Mouse (Mus musculus): ENCODE results near the gene Lcmt1.

DNA sequence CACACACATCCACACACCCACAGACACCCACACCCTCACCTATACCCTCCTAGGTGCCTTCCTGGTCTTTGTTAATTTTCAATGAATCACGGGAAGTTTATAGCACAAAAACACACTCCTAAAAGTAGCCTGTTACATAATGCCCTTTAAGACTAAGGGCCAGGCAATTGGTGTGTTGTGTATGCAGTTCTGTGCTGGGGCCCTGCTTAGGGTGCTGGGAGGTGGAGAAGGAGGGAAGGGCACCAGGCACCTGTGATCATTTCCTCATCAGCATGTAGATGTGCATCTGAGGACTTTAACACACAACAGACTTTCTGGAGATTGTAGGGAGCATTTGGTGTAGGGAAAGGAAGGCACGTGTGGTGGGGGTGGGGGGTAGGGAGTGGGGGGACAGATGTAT is 79.2 kb downstream of the Lcmt1 start:
- TF ChIP-seq ZNF384 (IDR thresholded peaks at IDR 0.05; ENCODE audit: low read depth, low read length) (no peak), SMC3 (IDR thresholded peaks at IDR 0.05; ENCODE audit: low read depth, low read length) (no peak), CTCF (conservative IDR thresholded peaks at IDR 0.05 in 1 of 2, IDR thresholded peaks at IDR 0.05 in 1 of 2; ENCODE audit: low read depth in 2 of 2, low read length in 2 of 2) (no peak), PAX5 (IDR thresholded peaks at IDR 0.05; ENCODE audit: low read length) (no peak), USF2 (conservative IDR thresholded peaks at IDR 0.05; ENCODE audit: low read depth, low read length) (no peak), ETS1 (conservative IDR thresholded peaks at IDR 0.05; ENCODE audit: low read depth, low read length) (no peak), BHLHE40 (IDR thresholded peaks at IDR 0.05; ENCODE audit: low read depth, low read length) (no peak), POLR2A (IDR thresholded peaks at IDR 0.05; ENCODE audit: low read depth, low read length) (no peak), EP300 (IDR thresholded peaks at IDR 0.05; ENCODE audit: low read length) (no peak), ZKSCAN1 (IDR thresholded peaks at IDR 0.05; ENCODE audit: borderline replicate concordance, low read depth, low read length) (no peak)
